Mouse (Mus musculus): ENCODE results near the gene Gfi1b.
A peak's percentile ranks its signal among the peaks of the same experiment; 100 is the strongest.

GRCm38 (mm10) chr2:28585043-28585571, 36.7 kb downstream of the Gfi1b start:
- TF ChIP-seq CTCF (IDR thresholded peaks at IDR 0.05; ENCODE audit: low read depth) (peak; percentile 100), EP300 (optimal IDR thresholded peaks at IDR 0.05) (no peak)
